ENCODE assay signal across 26 mouse cellular contexts in the genomic region with DNA sequence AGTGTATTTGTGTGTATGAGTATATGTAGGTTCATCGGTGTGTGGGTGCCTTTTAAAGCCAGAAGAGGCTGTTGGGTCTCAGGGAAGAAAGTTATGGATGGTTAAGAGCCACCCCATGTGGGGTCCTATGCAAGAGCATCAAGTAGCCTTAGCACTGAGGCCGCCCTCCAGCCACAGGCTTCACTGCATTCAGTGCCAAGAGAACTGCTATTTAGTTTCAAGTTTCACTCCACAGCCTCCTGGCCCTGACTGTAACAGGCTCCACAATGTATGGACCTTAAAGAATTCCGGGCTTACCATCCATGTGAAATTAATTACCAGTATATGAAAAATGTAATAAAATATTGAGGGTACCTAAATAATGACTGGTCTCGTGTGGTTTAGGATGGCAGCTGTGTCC.
DNase-seq lines count a peak whose midpoint lies in the region; ATAC-seq and TF ChIP-seq lines count a peak whose summit lies in the region.
"Had no signal": no experiment of that assay in that cellular context is flagged by ENCODE, and none has a peak within 500 bp of the region (broad histone marks: within the 10 kb centered on the region; RNA-seq: fewer than 3 reads in every experiment).

No protein-coding gene starts in this region.

- no peak for TF ChIP-seq EP300 in heart, adult 2 months (IDR thresholded peaks at IDR 0.05; ENCODE audit: insufficient read depth, low read depth, low read length)

- H3K79me2 ChIP-seq in heart, adult 2 months (replicated peaks; ENCODE audit: control insufficient read depth, insufficient read depth, low read length): peaks cover 2% of the 10 kb centered on the region; the same call in 1 of the 2 replicates

- no peak overlapping the region for H3K9ac ChIP-seq in kidney, embryonic 14.5 days (ENCODE audit: low read depth, low read length)
- H3K9ac ChIP-seq in limb, embryonic 14.5 days (ENCODE audit: low read depth, low read length, severe bottlenecking): no peak overlapping the region
- no peak overlapping the region for H3K9ac ChIP-seq in heart, adult 2 months (ENCODE audit: low read depth, low read length)
- H3K9ac ChIP-seq: embryonic facial prominence, embryonic 15.5 days; forebrain, embryonic 13.5 days; hindbrain, embryonic 13.5 days; lung, embryonic 15.5 days; stomach, embryonic 15.5 days had no signal

- peak overlapping the region; percentile 43; the same call in 1 of the 2 replicates for H3K27ac ChIP-seq in kidney, embryonic 14.5 days (ENCODE audit: low read depth, low read length)
- H3K27ac ChIP-seq in brown adipose tissue, adult 24 weeks (replicated peaks; ENCODE audit: low read depth, low read length): peak overlapping the region; percentile 19; the same call in 1 of the 2 replicates
- peak overlapping the region; percentile 33; the same call in 1 of the 2 replicates for H3K27ac ChIP-seq in limb, embryonic 14.5 days (replicated peaks; ENCODE audit: low read depth, low read length)
- H3K27ac ChIP-seq in heart, adult 2 months: no peak overlapping the region
- H3K27ac ChIP-seq in layer of hippocampus, adult 2 months: no peak overlapping the region
- H3K27ac ChIP-seq: forebrain, embryonic 13.5 days; hindbrain, embryonic 13.5 days; kidney, postnatal 0 days; lung, embryonic 15.5 days; stomach, embryonic 15.5 days had no signal

- ATAC-seq in kidney, embryonic 14.5 days (ENCODE audit: low FRiP score, low TSS enrichment): peak; percentile 40; the same call in 1 of the 2 replicates
- peak; percentile 70 for ATAC-seq in limb, embryonic 14.5 days (ENCODE audit: low FRiP score, low read depth)
- ATAC-seq: CD4-positive, CD25-positive, alpha-beta regulatory T cell, adult 4 months; forebrain, embryonic 13.5 days; intestine, embryonic 16.5 days; midbrain, embryonic 16.5 days had no signal

- no peak for TF ChIP-seq CTCF in heart, adult 2 months (IDR thresholded peaks at IDR 0.05)
- no peak for TF ChIP-seq CTCF in layer of hippocampus, adult 2 months (conservative IDR thresholded peaks at IDR 0.05)

- TF ChIP-seq POLR2A in limb, embryonic 14.5 days (IDR thresholded peaks at IDR 0.05; ENCODE audit: borderline replicate concordance, extremely low read depth, insufficient read depth, insufficient read length): no peak
- no peak for TF ChIP-seq POLR2A in heart, adult 2 months (IDR thresholded peaks at IDR 0.05; ENCODE audit: insufficient read depth, low read depth, low read length)

- no peak overlapping the region for H3K4me2 ChIP-seq in kidney, embryonic 14.5 days (replicated peaks; ENCODE audit: low read depth, low read length)
- H3K4me2 ChIP-seq in limb, embryonic 14.5 days (replicated peaks; ENCODE audit: low read depth, low read length, severe bottlenecking): no peak overlapping the region
- H3K4me2 ChIP-seq: embryonic facial prominence, embryonic 15.5 days; forebrain, embryonic 13.5 days; hindbrain, embryonic 13.5 days; liver, embryonic 11.5 days; lung, embryonic 15.5 days; midbrain, embryonic 11.5 days; stomach, embryonic 15.5 days had no signal

- WGBS in kidney, embryonic 14.5 days: 52% methylated on average over 4 of the region's 4 CpGs
- WGBS in limb, embryonic 14.5 days: 36% methylated on average over 4 of the region's 4 CpGs
- 96% methylated on average over 4 of the region's 4 CpGs for WGBS in heart, adult 2 months

- H3K4me3 ChIP-seq in kidney, embryonic 14.5 days (ENCODE audit: low read length): no peak overlapping the region
- H3K4me3 ChIP-seq in brown adipose tissue, adult 24 weeks (ENCODE audit: insufficient read depth, low read depth, low read length): no peak overlapping the region
- H3K4me3 ChIP-seq in limb, embryonic 14.5 days (replicated peaks; ENCODE audit: low read length): no peak overlapping the region
- H3K4me3 ChIP-seq in heart, adult 2 months: no peak overlapping the region
- no peak overlapping the region for H3K4me3 ChIP-seq in layer of hippocampus, adult 2 months
- H3K4me3 ChIP-seq: embryonic facial prominence, embryonic 15.5 days; forebrain, embryonic 13.5 days; heart, embryonic 10.5 days; hindbrain, embryonic 13.5 days; lung, embryonic 15.5 days; stomach, embryonic 15.5 days had no signal

- H3K4me1 ChIP-seq in kidney, embryonic 14.5 days (ENCODE audit: control insufficient read depth, insufficient read depth, low read length): peaks cover 20% of the 10 kb centered on the region
- peaks cover 41% of the 10 kb centered on the region for H3K4me1 ChIP-seq in brown adipose tissue, adult 24 weeks (ENCODE audit: control insufficient read depth, insufficient read depth, insufficient read length, low read length)
- peaks cover 15% of the 10 kb centered on the region for H3K4me1 ChIP-seq in limb, embryonic 14.5 days (ENCODE audit: control insufficient read depth, insufficient read depth, low read length)
- peaks cover 33% of the 10 kb centered on the region for H3K4me1 ChIP-seq in heart, adult 2 months (ENCODE audit: control insufficient read depth, insufficient read depth, low read length)
- H3K4me1 ChIP-seq: forebrain, embryonic 13.5 days had no signal

- no peaks in the 10 kb centered on the region for H3K27me3 ChIP-seq in kidney, embryonic 14.5 days (ENCODE audit: control insufficient read depth, insufficient read depth, low read length)
- H3K27me3 ChIP-seq in limb, embryonic 14.5 days (ENCODE audit: control insufficient read depth, insufficient read depth, low read length): no peaks in the 10 kb centered on the region
- H3K27me3 ChIP-seq in heart, adult 2 months (ENCODE audit: control insufficient read depth, insufficient read depth, low read length): no peaks in the 10 kb centered on the region
- H3K27me3 ChIP-seq: embryonic facial prominence, embryonic 15.5 days; forebrain, embryonic 13.5 days; hindbrain, embryonic 13.5 days; lung, embryonic 15.5 days; stomach, embryonic 15.5 days had no signal

- intact Hi-C loops in heart, adult 2 months (cut with DNase I): no loop called here
- intact Hi-C loops in left cerebral cortex, postnatal 14 days (cut with DNase I): no loop called here

- H3K36me3 ChIP-seq in kidney, embryonic 14.5 days (ENCODE audit: control insufficient read depth, insufficient read depth, low read length): no peaks in the 10 kb centered on the region
- H3K36me3 ChIP-seq in limb, embryonic 14.5 days (ENCODE audit: control insufficient read depth, insufficient read depth, low read length): no peaks in the 10 kb centered on the region
- peaks cover 9% of the 10 kb centered on the region for H3K36me3 ChIP-seq in heart, adult 2 months (ENCODE audit: control insufficient read depth, insufficient read depth, low read length)
- H3K36me3 ChIP-seq: embryonic facial prominence, embryonic 15.5 days; heart, embryonic 10.5 days; hindbrain, embryonic 13.5 days; lung, embryonic 15.5 days; stomach, embryonic 15.5 days had no signal

- H3K9me3 ChIP-seq in kidney, embryonic 14.5 days (ENCODE audit: control insufficient read depth, low read length): no peaks in the 10 kb centered on the region
- H3K9me3 ChIP-seq in limb, embryonic 14.5 days (ENCODE audit: control insufficient read depth, low read length): no peaks in the 10 kb centered on the region
- H3K9me3 ChIP-seq: embryonic facial prominence, embryonic 15.5 days; forebrain, embryonic 13.5 days; heart, embryonic 10.5 days; hindbrain, embryonic 13.5 days; lung, embryonic 15.5 days; stomach, embryonic 15.5 days had no signal

- no peak for DNase-seq in kidney, adult 18-20 months
- peak; percentile 12 for DNase-seq in forelimb bud, embryonic 11.5 days (ENCODE audit: low read depth, low spot score)
- DNase-seq in limb, embryonic 14.5 days (ENCODE audit: low spot score): peak; percentile 38
- DNase-seq in heart, adult 2 months: no peak
- no peak for DNase-seq in left cerebral cortex, postnatal 14 days (ENCODE audit: low spot score in 2 of 2)
- no peak for DNase-seq in layer of hippocampus, adult 2 months (ENCODE audit: low spot score in 2 of 2)
- DNase-seq: adrenal gland, adult 8-10 months; cerebellum, adult 8-10 months; heart, postnatal 4 days; layer of hippocampus, adult 9-11 months; lung, postnatal 36 days; right cerebral cortex, postnatal 25 days had no signal

Comparison
In these comparisons a context has a peak if more than half of its experiments do, and no peak if none do; other contexts are left out.
1. H3K27ac ChIP-seq: peak in kidney, embryonic 14.5 days (single experiment), brown adipose tissue, adult 24 weeks (single experiment) and limb, embryonic 14.5 days (single experiment); none in heart, adult 2 months (single experiment) and layer of hippocampus, adult 2 months (single experiment).
2. DNase-seq: peak in forelimb bud, embryonic 11.5 days (single experiment) and limb, embryonic 14.5 days (single experiment); none in kidney, adult 18-20 months (single experiment), heart, adult 2 months (0 of 2), left cerebral cortex, postnatal 14 days (0 of 2) and layer of hippocampus, adult 2 months (0 of 2).